Mouse (Mus musculus) thymus, adult 2 months (tissue): Measurements from ENCODE around the gene Pdha1. TPM values are rescaled to one million over a fixed set of nuclear protein-coding genes. Genes with fewer than 3 reads are reported as not detected.

Experiments
- DNase-seq: peaks from one replicate; pipeline ENCODE4 v3.0.0; 2021
- H3K27ac ChIP-seq: fragments of 200-500 bp; 2 replicates; pipeline ENCODE4 v1.5.1; 2012; ENCODE audit warnings: low read length, control low read depth; ENCODE audit not compliant: control insufficient read depth, insufficient read depth
- H3K27me3 ChIP-seq: fragments of 200-500 bp; 2 replicates; pipeline ENCODE4 v1.6.1; 2012; ENCODE audit warnings: mild to moderate bottlenecking, low read length, moderate library complexity, mixed read lengths; ENCODE audit not compliant: control insufficient read depth, insufficient read depth
- H3K36me3 ChIP-seq: fragments of 200-500 bp; 2 replicates; pipeline ENCODE4 v1.6.1; 2012; ENCODE audit warnings: mild to moderate bottlenecking, low read length, moderate library complexity; ENCODE audit not compliant: control insufficient read depth, insufficient read depth
- H3K4me1 ChIP-seq: fragments of 200-500 bp; replicated peaks from 2 replicates; pipeline ENCODE4 v1.6.1; 2012; ENCODE audit warnings: low read length; ENCODE audit not compliant: control insufficient read depth, insufficient read depth
- H3K4me3 ChIP-seq: fragments of 200-500 bp; 2 replicates; pipeline ENCODE4 v1.5.1; 2012; ENCODE audit warnings: mild to moderate bottlenecking, low read length, control low read depth, moderate library complexity; ENCODE audit not compliant: control insufficient read depth, insufficient read depth
- CTCF ChIP-seq: fragments of 200-500 bp; IDR thresholded peaks from 2 replicates; pipeline ENCODE4 v1.5.1; 2012; ENCODE audit warnings: mild to moderate bottlenecking, control low read depth, low read length, moderate library complexity, borderline replicate concordance; ENCODE audit not compliant: control insufficient read depth, poor library complexity, insufficient read depth; ENCODE audit errors: extremely low read depth
- POLR2A ChIP-seq: fragments of 200-500 bp; IDR thresholded peaks from 2 replicates; pipeline ENCODE4 v1.6.1; 2012; ENCODE audit warnings: mild to moderate bottlenecking, low read length, control low read depth, moderate library complexity; ENCODE audit not compliant: control insufficient read depth, poor library complexity, insufficient read depth; ENCODE audit errors: extremely low read depth
- WGBS: fragments of 180-500 bp; shearing (Covaris S2); methylation state at CpG from one replicate; pipeline ENCODE4 v1.1.7; 2018; 5-methylcytosine and 5-hydroxymethylcytosine counted together
- polyA plus RNA-seq: library from polyadenylated mRNA; depleted of rRNA; stranded (reverse); fragments of >200 nt; gene quantifications from 2 replicates; pipeline ENCODE4 v1.2.3, GENCODE M21; 2012; rRNA removed

The Pdha1 gene
- polyA plus RNA-seq, 1 experiment: 82.8 TPM

- peak; percentile 49 for DNase-seq
- H3K4me1 ChIP-seq: no peaks in the 10 kb centered on the region
- TF ChIP-seq CTCF (no peak), POLR2A (no peak)
- H3K27me3 ChIP-seq: no peaks in the 10 kb centered on the region
- 60% methylated on average over 3 of the region's 3 CpGs for WGBS
- no peak overlapping the region for H3K27ac ChIP-seq
- H3K36me3 ChIP-seq: no peaks in the 10 kb centered on the region; the same call in 1 of the 2 replicates
- no peak overlapping the region for H3K4me3 ChIP-seq
Observed at GRCm38 (mm10) chrX:160116658-160117057, 21.6 kb downstream of the Pdha1 start.

- Histone ChIP-seq H3K4me3 (no peak overlapping the region), H3K27ac (no peak overlapping the region), H3K27me3 (no peaks in the 10 kb centered on the region), H3K4me1 (no peaks in the 10 kb centered on the region), H3K36me3 (no peaks in the 10 kb centered on the region; the same call in 1 of the 2 replicates)
- DNase-seq: no peak
- TF ChIP-seq CTCF (no peak), POLR2A (no peak)
Observed at GRCm38 (mm10) chrX:160116074-160116473, 22.1 kb downstream of the Pdha1 start.

GRCm38 (mm10) chrX:160113777-160114176 lies 24.4 kb downstream of the Pdha1 start:
- no peak for DNase-seq

GRCm38 (mm10) chrX:160107817-160108216 lies 30.4 kb downstream of the Pdha1 start:
- DNase-seq: no peak
- 70% methylated on average over 4 of the region's 4 CpGs for WGBS
- Histone ChIP-seq H3K27me3 (no peaks in the 10 kb centered on the region), H3K27ac (no peak overlapping the region), H3K36me3 (no peaks in the 10 kb centered on the region), H3K4me3 (no peak overlapping the region), H3K4me1 (no peaks in the 10 kb centered on the region)
- TF ChIP-seq CTCF: no peak
- TF ChIP-seq POLR2A: no peak

More at GRCm38 (mm10) chrX:160113777-160114176, 24.4 kb downstream of the Pdha1 start:
- H3K27ac ChIP-seq: no peak overlapping the region
- H3K36me3 ChIP-seq: no peaks in the 10 kb centered on the region; the same call in 1 of the 2 replicates
- H3K4me3 ChIP-seq: no peak overlapping the region
- no peak for TF ChIP-seq CTCF
- TF ChIP-seq POLR2A: no peak
- no peaks in the 10 kb centered on the region for H3K27me3 ChIP-seq
- 95% methylated on average over 1 of the region's 1 CpGs for WGBS
- no peaks in the 10 kb centered on the region for H3K4me1 ChIP-seq

- no peak overlapping the region for H3K4me3 ChIP-seq
- H3K36me3 ChIP-seq: no peaks in the 10 kb centered on the region
- WGBS: 79% methylated on average over 1 of the region's 1 CpGs
- DNase-seq: no peak
- TF ChIP-seq POLR2A (no peak), CTCF (no peak)
- H3K27me3 ChIP-seq: no peaks in the 10 kb centered on the region
- H3K4me1 ChIP-seq: no peaks in the 10 kb centered on the region
- H3K27ac ChIP-seq: no peak overlapping the region
Observed at GRCm38 (mm10) chrX:160091973-160092372, 46.2 kb downstream of the Pdha1 start.

Other genes with a start within 250 kb of the Pdha1 start
- gene Map3k15, start 150.0 kb downstream of the Pdha1 start, polyA plus RNA-seq: 1.4 and 1.5 TPM in 2 replicates